Mouse (Mus musculus) heart, postnatal 10 days (tissue): ENCODE measurements around the gene Smurf1. TPM values are rescaled to one million over a fixed set of nuclear protein-coding genes. Genes with fewer than 3 reads are reported as not detected.

ENCODE experiments used
- DNase-seq, 2 experiments: peaks; one replicate each; pipeline ENCODE4 v3.0.0; 2021
- intact Hi-C: fragments of 180-260 bp; cut with DNase I; formaldehyde crosslinking; loops from one replicate; pipeline ENCODE4 v1.15.1; 2025
- total RNA-seq, 2 experiments: library from RNA; stranded (reverse); gene quantifications; 2 replicates each; pipeline ENCODE4 v1.2.3; 2021

Gene Smurf1
- total RNA-seq, 2 experiments from 2014 or later: 28.7 to 33.6 TPM

DNA sequence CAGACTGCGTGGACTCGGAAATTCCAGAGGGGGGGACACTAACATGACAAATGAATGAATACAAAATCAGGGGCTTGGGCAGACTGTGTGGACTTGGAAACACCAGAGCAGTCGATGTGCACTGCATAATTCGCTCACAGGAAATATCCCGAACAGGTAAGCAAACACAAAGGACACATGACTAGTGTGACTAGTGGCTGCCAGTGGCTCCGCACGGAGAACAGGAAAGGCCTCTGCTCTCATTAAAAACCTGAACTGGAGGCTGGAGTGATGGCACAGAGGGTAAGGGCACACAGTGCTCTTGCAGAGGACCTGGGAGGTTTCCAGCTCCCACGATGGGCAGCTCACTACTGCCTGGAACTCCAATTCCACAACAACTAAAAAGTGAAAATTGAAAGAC is 47.4 kb downstream of the Smurf1 start:
- no peak for DNase-seq
- intact Hi-C loops: no loop called here

DNA sequence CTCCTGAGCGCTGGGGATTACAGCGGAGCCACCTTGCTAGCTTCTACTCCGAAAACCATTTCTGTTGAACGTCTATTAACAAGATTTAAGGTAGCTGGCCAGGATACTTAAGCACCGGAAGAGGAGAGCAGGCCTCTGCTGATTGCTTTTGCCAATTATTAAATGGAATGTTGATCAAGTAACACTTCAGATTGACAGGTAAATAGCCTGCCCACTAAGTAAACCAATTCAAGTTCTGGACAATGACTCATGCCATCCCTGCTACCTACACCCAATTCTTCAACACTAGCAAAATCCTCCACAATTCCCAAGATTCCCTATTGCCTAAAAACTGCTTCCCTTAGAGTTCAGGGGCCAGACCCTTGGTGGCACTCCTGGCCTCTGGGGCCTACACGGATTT is 48.5 kb downstream of the Smurf1 start:
- DNase-seq: no peak
- intact Hi-C loops: no loop called here

DNA sequence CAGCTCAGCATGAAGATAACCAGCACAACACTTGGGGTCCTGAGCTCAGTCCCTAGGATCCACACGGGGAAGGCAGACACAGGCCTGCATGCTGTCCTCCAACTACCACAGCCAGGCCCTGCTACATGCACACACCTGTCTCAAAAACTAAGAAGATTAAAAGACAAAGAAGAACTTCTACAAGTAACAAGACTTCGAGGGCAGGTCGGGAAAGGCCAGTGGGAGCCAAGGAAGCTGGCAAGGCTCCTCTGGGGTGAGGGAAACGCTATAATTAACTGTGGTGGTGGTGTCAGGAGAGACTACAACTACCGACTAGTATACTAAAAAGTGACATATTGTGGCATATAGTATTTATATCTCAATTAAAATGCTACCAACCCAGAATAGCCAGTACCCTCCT is 49.8 kb downstream of the Smurf1 start:
- DNase-seq: peak; percentile 50 to 57
- intact Hi-C loops: no loop called here

DNA sequence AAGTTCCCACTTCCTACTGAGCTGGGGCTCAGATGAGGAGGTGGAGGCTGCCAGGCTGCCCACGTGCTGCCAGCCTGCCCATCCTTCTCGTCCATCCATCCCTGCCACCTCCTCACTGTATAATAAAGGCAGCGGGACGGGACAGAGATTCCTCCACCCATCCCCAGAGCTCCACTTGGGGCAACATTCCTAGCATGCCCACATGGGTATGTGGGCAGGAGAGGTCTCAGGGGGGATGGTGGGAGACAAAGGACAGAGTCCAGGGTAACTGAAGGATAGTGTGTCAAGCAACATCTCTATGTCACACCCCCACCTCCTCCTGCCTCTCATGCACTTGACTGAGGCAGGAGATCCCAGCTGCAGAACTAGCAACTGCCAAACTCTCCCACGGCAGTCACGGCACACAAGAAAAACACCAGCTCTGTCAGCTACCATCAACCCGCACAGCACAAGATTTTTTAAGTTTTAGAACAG is 51.2 kb downstream of the Smurf1 start:
- peak in 1 of 2 experiments; percentile 33 for DNase-seq
- intact Hi-C loops: loop anchor here (5.0 kb wide), 1 partner anchor 53 kb away; the partner anchor contains the start of gene Smurf1

DNA sequence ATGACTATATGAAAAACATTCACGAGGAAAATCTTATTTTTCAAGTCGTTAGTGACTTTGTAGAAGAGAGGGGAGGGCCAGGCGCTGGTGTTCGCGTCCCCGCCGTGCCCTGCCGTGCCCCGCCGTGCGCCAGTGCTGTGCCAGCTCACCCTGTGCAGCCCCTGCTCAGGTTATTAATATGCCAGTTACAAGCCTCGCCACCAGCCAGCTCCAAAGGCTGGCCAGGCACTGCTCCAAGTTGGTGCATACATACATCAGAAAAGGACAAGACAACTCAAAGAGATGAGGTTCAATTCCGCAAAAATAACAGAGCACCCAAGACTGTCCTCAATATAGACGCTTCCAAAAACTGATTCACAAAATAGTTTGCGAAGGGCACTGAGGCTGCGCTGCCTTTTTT is 51.7 kb downstream of the Smurf1 start:
- intact Hi-C loops: loop anchor here (5.0 kb wide), 1 partner anchor 53 kb away; the partner anchor contains the start of gene Smurf1
- peak; percentile 68 to 74 for DNase-seq

DNA sequence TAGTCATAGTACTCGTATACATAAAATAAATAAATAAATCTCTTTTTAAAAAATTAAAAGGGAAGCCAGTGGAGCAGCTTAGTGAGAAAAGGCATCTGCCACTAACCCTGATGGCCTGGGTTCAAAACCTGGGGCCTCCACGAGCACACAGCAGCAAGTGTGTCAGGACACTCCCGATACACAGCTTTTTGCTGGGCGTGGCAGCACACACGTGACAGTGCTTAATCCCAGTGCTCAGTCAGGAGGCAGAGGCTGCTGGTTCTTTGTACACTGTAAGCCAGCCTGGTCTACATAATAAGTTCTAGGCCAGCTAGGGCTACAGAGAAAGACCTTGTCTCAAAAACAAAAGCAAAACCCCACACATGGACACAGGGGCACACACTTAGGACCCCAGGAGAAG is 52.3 kb downstream of the Smurf1 start:
- intact Hi-C loops: loop anchor here (5.0 kb wide), 1 partner anchor 54 kb away; the partner anchor contains the start of gene Smurf1
- no peak for DNase-seq

DNA sequence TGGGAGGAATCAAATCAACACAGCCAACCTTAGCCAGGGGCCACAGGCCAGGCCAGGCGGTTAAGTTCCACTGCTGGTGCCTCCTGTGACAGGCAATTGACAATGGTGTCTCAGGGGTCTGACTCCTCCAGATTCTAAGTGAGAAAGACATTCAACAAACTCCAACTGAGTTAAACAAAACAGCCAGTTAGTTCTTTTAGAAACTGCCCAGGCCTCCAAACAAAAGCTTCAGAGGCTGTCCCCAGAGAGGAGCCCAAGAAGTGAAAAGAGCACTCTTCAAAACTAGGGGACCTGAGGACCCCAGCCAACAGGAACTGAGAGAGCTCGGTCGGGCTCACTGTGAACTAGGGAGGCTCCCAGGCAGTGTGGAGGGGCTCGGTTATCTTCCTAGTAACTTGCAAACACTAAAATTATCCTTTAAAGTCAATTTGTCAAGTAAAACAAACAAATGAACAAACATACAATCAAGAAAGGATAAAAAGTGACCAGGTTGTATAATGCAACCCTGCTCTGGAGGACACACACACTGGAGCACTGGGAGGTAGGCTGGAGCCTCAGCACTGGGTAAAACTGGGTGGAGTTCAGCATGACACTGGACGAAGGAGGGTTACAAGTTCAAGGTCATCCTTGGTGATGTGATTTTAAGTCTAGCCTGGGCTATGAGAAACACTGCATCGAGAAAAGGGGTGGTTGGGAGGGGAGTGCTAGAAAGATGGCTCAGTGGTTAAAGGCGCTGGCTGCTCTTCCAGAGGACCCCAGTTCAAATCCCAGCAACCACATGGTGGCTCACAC is 52.9 kb downstream of the Smurf1 start:
- no peak for DNase-seq
- intact Hi-C loops: loop anchor here (5.0 kb wide), 1 partner anchor 55 kb away; the partner anchor contains the start of gene Smurf1

DNA sequence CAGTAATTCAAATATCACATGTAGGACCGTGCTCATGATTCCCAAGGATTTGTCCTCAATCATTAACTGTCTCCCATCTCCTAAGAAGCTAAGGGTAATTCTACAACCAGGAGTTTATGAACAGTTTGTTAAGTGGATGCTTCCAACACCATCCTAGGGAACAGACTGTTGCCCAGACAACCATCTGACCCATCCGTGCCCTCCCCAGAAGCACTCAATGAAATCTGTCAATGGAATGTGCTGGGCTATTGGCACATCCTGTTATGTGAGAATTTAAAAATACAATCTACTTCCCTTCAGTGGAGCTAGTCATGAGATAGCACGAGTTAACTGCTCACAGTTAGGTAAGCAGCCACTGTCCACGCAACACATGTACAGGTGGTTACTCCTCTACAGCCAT is 56.1 kb downstream of the Smurf1 start:
- intact Hi-C loops: loop anchor here (5.0 kb wide), 1 partner anchor 78 kb away; no protein-coding TSS in a partner anchor
- DNase-seq: no peak

DNA sequence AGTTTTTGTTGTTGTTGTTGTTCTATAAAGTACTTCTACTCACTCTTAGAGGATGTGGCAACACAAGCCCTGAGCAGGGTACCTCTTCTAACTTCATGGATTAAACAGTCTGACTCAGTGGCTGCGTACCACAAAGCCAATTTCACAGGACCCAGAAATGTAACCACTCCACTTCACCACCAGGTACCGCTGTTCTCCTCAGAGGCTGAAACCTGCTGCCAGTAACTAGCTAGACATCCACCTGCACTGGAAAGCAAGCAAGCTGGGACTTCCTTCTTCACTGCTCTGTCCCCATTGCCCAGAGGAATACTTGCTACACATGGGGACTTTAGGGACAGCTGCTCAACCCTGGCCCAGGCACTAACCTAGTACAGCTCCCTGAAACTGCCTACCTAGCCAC is 58.1 kb downstream of the Smurf1 start:
- intact Hi-C loops: loop anchor here (5.0 kb wide), 1 partner anchor 80 kb away; no protein-coding TSS in a partner anchor
- no peak for DNase-seq

DNA sequence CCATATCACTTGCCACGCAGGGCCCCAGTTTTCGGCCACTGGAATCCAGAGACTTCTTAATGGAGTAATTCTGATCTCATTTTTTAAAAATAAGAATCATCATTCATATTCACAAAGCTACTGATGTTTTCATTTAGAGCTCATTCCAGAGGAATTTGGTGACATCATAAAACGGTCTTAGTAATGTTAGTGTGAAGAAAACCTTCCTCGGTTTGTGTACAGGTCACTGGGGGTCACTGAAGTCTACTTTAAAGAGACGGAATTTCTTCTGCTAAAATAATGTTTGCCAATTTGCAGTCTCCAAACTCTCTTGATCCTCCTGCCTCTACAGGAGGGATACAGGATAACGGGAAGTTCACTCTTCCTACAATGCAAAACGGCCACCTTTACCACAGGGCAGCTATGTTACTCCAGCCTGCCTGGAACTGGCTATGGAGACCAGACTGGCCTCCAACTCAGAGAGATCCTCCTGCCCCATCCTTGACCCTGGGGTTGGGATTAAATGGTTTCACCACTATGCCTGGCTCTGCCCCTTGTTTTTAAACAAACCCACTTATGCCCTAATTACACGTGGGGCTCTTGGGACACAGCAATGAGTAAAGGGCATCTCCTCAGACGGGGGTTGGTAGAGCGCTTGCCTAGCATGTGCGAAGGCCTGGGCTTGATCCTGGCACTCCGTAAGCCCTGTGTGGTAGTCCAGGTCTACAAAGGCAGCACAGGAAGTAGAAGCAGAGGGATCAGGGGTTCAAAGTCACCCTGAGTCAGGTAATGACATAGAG is 61.1 kb downstream of the Smurf1 start:
- intact Hi-C loops: loop anchor here (5.0 kb wide), 1 partner anchor 83 kb away; no protein-coding TSS in a partner anchor
- DNase-seq: no peak

DNA sequence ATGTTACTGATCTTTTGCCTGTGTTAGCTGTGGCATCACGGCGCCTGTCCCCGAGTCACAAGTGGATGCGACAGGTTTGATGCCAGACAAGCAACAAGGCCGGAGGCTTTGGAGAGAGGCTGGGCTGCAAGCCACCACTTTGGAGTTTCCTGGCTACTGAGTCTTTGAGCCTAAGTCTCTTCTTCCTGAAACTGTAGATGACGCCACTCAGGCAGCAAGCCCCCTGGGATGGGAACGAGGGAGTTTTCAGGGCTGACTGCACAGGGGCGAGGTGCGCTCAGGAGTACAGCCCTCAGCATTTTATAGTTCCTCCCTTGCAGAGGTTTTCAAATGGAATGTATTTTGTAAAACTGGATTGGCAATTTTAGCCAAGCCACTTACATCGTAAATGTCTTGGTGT is 63.9 kb downstream of the Smurf1 start:
- intact Hi-C loops: no loop called here
- DNase-seq: peak; percentile 47 to 59

DNA sequence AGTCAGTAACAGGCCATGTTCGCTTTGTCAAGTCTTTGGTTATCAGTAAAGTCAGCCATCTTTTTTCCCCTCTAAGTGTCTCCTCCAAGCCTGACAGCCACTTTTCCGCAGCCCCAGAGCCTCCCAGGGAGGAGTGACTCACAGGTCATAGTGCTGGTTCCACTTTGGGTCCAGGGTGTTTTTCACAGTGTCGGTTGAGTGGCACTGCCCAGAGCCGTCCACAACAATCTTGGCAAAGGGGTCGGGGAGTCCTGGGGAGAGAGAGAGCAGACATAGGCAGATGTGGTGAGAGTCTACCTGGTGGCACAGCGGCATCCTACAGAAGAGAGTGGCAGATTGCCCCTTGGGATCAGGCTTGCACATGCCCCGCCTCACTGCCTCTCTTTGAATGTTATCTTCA is 64.6 kb downstream of the Smurf1 start:
- intact Hi-C loops: no loop called here
- no peak for DNase-seq

DNA sequence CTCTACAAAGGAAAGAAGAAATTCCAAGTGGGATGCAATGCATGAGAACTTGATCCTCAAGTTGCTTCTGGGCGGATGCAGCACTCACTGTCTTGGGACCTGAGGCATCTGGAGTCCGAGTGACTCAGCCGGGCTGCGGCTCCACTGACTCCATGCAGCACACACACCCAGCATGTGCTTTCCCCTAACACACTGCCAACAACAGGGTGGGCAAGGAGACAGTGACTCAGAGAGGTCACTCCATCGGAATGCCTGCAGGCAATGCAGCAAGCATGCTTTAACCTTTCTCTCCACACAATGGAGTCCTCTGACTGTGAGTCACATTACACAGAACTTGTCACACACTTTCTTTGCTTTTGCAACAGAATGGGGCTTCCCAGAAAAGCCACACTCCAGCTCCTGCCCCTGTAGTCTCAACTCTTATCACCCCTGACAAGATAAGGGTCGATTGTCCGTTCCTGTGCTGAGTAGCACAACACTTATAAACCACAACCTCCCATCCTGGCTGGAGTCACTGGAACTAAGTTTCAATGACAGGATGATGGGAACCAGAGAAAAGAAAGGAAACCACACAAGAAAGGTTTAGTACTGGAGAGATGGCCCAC is 67.1 kb downstream of the Smurf1 start:
- DNase-seq: peak; percentile 65 to 72

DNA sequence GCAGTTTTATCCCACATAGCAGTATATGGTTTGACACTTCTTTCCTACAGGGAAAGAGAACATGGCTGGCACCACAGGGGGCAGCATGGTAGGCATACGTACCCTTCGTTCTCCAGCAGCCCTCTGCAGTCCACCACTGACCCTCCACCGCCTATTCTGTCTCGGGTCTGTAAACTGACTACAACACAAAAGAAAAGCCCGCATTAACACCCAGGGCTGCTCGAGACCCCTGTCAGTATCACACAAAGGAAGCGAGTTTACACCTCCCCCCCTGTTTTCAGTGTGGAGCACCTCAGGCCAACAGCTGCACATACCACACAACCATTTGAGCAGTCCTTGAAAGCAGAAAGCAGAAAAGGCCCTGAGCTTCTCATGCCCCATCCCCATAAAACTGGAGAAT is 67.8 kb downstream of the Smurf1 start:
- no peak for DNase-seq
- intact Hi-C loops: loop anchor here (10.0 kb wide), 1 partner anchor 187 kb away; the partner anchor contains the start of genes Arpc1a and Kpna7

More for the DNA sequence above, 67.1 kb downstream of the Smurf1 start:
- intact Hi-C loops: loop anchor here (10.0 kb wide), 1 partner anchor 186 kb away; the partner anchor contains the start of genes Arpc1a and Kpna7

DNA sequence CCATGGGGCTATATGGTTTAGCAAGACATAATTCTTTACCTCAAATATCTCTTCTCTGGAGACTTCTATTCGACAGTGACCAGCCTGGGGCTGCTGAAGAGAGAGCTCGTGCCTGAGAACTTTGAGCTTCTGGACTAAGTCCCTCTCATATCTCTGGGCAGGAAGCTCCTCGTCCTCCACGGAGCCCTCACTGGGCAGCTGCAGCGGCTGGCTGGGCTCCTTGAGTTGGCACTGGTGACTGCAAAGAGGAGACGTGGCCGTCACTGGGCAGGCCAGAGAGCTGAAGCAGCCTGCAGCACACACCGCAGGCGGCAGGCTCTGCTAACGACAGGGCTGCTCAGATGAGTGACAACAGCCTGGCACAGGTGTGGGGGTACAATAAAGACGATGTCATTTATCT is 74.4 kb downstream of the Smurf1 start:
- DNase-seq: no peak
- intact Hi-C loops: loop anchor here (10.0 kb wide), 1 partner anchor 194 kb away; the partner anchor contains the start of genes Arpc1a and Kpna7

DNA sequence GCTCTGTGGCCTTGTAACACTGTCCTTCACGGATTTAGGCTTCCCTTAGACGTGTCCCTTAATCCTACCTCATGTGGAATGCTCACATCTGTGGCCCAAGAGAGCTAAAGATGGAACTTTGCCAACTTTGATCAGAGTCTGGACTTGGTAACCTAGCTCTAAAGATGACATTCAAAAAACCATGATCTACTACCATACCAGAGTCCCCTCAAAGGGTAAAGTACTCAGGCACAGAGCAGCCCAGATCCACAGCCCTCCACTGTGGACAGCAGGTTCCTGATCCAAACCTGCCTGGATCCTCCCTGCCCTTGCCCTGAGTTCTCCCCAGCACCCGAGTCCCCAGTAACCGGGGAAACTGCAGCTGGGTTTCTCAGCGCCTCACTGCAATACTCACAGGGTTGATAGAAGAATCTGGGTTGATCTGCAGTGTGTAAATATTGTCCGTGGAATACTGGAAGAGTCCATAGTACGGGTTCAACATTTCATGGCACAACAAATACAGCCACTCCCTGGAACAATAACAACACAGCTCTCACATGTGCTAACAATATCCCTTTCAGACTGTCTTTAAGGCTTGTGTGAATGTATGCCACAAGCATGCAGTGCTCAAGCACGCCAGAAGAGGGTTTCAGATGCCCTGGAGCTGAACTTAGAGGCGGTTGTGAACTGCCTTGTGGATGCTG is 79.5 kb downstream of the Smurf1 start:
- DNase-seq: no peak
- intact Hi-C loops: loop anchor here (2.0 kb wide), 1 partner anchor 103 kb away; no protein-coding TSS in a partner anchor

DNA sequence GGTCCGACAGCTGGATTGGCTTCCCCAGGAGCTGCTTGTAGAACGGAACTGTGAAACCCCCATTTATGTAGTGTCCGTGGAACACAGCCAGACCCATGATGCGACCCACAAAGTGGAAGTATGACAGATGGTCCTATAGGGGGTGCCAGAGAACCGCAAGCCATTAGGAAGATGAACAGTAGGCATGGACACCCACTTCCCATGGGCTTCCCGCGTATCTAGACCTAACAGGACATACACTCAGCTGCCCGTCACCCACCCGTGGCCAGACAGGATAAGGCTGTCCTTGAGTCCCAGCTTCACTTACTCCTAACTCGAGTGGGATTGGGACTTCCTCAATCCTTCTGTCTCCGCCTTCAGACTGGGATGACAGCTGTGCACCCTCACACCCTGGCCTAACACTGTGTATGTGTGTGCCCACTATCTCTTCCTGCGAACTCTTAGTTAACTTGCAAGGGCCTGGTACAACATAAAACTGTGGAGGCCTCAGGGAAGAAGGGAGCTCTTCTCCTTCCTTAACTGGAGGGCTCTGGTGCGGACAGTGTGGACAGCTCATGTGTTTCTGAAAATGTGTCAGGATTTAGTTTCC is 80.9 kb downstream of the Smurf1 start:
- intact Hi-C loops: loop anchor here (2.0 kb wide), 1 partner anchor 104 kb away; no protein-coding TSS in a partner anchor
- peak in 1 of 2 experiments; percentile 56 for DNase-seq

DNA sequence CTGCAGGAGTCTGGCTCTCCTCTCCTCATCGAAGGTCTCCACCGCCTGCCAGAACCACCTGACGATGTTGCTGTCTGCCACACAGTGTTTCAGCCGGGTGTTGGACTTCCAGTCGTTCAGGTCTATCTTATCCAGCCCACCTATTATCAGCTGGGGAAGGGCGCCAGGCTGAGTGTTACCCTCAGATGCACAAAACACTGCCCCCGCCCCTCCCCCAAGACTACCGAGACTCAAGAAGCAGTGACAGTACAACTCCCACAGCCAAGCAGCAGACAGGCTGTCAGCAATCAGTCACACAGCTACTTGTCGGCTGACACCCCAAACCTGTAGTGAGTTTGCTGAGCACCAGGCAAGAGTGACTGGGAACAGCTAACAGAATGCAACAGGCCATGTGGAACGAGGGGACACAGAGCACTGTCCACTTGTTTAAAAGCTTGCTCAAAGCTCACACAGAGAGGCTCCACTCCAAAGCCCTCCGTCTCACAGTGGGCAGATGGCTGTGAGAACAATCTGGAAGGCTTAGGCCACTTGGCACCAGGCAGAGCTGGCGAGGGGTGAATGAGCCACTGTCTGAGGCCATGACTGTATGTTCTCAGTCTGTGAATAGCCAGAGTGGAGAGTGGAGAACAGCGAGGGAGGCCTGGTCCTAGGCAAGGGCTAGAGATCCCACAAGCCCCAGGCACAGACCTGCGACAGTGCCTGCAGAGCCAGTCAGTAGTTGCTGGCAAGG is 83.8 kb downstream of the Smurf1 start:
- DNase-seq: no peak
- intact Hi-C loops: no loop called here

DNA sequence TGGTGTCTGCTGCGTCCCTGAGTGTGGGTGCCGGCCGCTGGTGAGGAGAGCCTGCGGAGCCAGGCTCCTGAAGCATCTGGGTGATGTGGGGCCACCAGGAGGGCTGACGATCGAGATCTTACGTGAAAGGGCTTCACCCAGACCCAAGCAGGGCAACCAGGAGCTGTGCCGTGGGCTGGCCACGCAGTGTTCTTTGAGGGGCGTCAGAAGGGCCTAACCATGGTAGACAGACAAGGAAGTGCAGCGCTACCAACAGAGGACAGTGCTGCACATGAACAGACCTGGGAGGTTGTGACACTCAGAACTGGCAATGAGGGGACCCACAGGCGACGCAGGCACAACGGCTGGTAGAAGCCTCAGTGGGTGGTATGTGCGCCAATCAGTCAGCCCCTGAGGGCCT is 88.6 kb downstream of the Smurf1 start:
- intact Hi-C loops: loop anchor here (2.0 to 5.0 kb wide), 3 partner anchors 20 to 90 kb away; partner anchors contain the start of gene Smurf1

More for the DNA sequence above, 88.6 kb downstream of the Smurf1 start:
- DNase-seq: no peak
